Mouse (Mus musculus) lung, postnatal 0 days (tissue): Measurements from ENCODE around the gene Gbp5. TPM values are rescaled to one million over a fixed set of nuclear protein-coding genes. Genes with fewer than 3 reads are reported as not detected.

Experiments used
- ATAC-seq: fragments of 200-750 bp; cut with Nextera tagmentation; 2 replicates; pipeline ENCODE4 v1.8.0; 2017; ENCODE audit warnings: moderate library complexity
- DNase-seq: peaks from one replicate; pipeline ENCODE4 v3.0.0-alpha.2; 2016; ENCODE audit warnings: low spot score
- H3K27ac ChIP-seq: fragments of 300-500 bp; sonication (generic); 2 replicates; pipeline ENCODE4 v1.5.1; 2014; ENCODE audit warnings: antibody characterized with exemption, mild to moderate bottlenecking, low read length, mixed read lengths
- H3K27me3 ChIP-seq: fragments of 300-500 bp; sonication (generic); replicated peaks from 2 replicates; pipeline ENCODE4 v1.6.1; 2014; ENCODE audit warnings: low read length, mixed read lengths; ENCODE audit not compliant: insufficient read depth
- H3K36me3 ChIP-seq: fragments of 300-500 bp; sonication (generic); 2 replicates; pipeline ENCODE4 v1.6.1; 2014; ENCODE audit warnings: low read length, mixed read lengths; ENCODE audit not compliant: insufficient read depth
- H3K4me1 ChIP-seq: fragments of 300-500 bp; sonication (generic); 2 replicates; pipeline ENCODE4 v1.6.1; 2014; ENCODE audit warnings: antibody characterized with exemption, low read depth, low read length, mixed read lengths; ENCODE audit not compliant: insufficient read depth
- H3K4me2 ChIP-seq: fragments of 300-500 bp; sonication (generic); replicated peaks from 2 replicates; pipeline ENCODE4 v1.6.1; 2014; ENCODE audit warnings: low read depth, mild to moderate bottlenecking, low read length, moderate library complexity, mixed read lengths
- H3K4me3 ChIP-seq: fragments of 300-500 bp; sonication (generic); 2 replicates; pipeline ENCODE4 v1.5.1; 2014; ENCODE audit warnings: low read depth, low read length
- H3K9ac ChIP-seq: fragments of 300-500 bp; sonication (generic); replicated peaks from 2 replicates; pipeline ENCODE4 v1.6.1; 2014; ENCODE audit warnings: low read depth, mild to moderate bottlenecking
- H3K9me3 ChIP-seq: fragments of 300-500 bp; sonication (generic); 2 replicates; pipeline ENCODE4 v1.6.1; 2016; ENCODE audit warnings: low read length, mixed read lengths
- CTCF ChIP-seq: IDR thresholded peaks from 2 replicates; pipeline ENCODE4 v1.5.1; 2016; ENCODE audit warnings: antibody characterized with exemption, mild to moderate bottlenecking
- EP300 ChIP-seq: IDR thresholded peaks from 2 replicates; pipeline ENCODE4 v1.6.1; 2016; ENCODE audit warnings: antibody characterized with exemption, mild to moderate bottlenecking, control low read depth
- WGBS: fragments of 180-500 bp; shearing (Covaris S2); extraction: QIAGEN DNeasy Blood & Tissue Kit; methylation state at CpG from one replicate; pipeline ENCODE4 v1.1.7; 2014; 5-methylcytosine and 5-hydroxymethylcytosine counted together
- polyA plus RNA-seq: library from polyadenylated mRNA; unstranded; fragments of >200 nt; fragmentation: Nextera tagmentation; extraction: Ambion mirVana; gene quantifications from 2 replicates; pipeline ENCODE4 v1.2.1, GENCODE M21; 2015

Gene Gbp5
- polyA plus RNA-seq, 1 experiment from 2014 or later = 0.27 TPM

- Histone ChIP-seq H3K36me3 (no peaks in the 10 kb centered on the region), H3K27me3 (no peaks in the 10 kb centered on the region), H3K4me2 (no peak overlapping the region), H3K9me3 (no peaks in the 10 kb centered on the region), H3K4me3 (no peak overlapping the region), H3K27ac (no peak overlapping the region), H3K9ac (no peak overlapping the region), H3K4me1 (no peaks in the 10 kb centered on the region)
- DNase-seq (peak; percentile 7), ATAC-seq (no peak)
- 76% methylated on average over 5 of the region's 5 CpGs for WGBS
- TF ChIP-seq EP300 (no peak), CTCF (no peak)
Measured at GRCm38 (mm10) chr3:142498941-142499340, 5.2 kb downstream of the Gbp5 start.

- H3K27me3 ChIP-seq = no peaks in the 10 kb centered on the region
- no peak overlapping the region for H3K4me2 ChIP-seq
- no peak overlapping the region for H3K4me3 ChIP-seq
- TF ChIP-seq CTCF (no peak), EP300 (no peak)
- ATAC-seq (no peak), DNase-seq (no peak)
- no peaks in the 10 kb centered on the region for H3K4me1 ChIP-seq
- H3K9ac ChIP-seq = no peak overlapping the region
- H3K36me3 ChIP-seq = no peaks in the 10 kb centered on the region
- H3K27ac ChIP-seq = no peak overlapping the region
- WGBS = 81% methylated on average over 3 of the region's 3 CpGs
- no peaks in the 10 kb centered on the region for H3K9me3 ChIP-seq
Measured at GRCm38 (mm10) chr3:142528116-142528515, 34.3 kb downstream of the Gbp5 start.

GRCm38 (mm10) chr3:142529597-142529996 is 35.8 kb downstream of the Gbp5 start:
- Histone ChIP-seq H3K4me3 (peak overlapping the region; percentile 63), H3K27ac (peak overlapping the region; percentile 39), H3K4me2 (peak overlapping the region; percentile 86), H3K4me1 (no peaks in the 10 kb centered on the region), H3K36me3 (no peaks in the 10 kb centered on the region), H3K9ac (no peak overlapping the region), H3K27me3 (no peaks in the 10 kb centered on the region), H3K9me3 (no peaks in the 10 kb centered on the region)
- ATAC-seq (no peak), DNase-seq (no peak)
- 29% methylated on average over 2 of the region's 2 CpGs for WGBS
- TF ChIP-seq EP300 (no peak), CTCF (no peak)

GRCm38 (mm10) chr3:142530087-142530953 is 36.5 kb downstream of the Gbp5 start, which contains the start of gene Gbp7:
Gbp7 (plus strand) TSS chr3:142530342.
- DNase-seq (peak; percentile 93), ATAC-seq (peak; percentile 89)
- Histone ChIP-seq H3K4me3 (peak within 1 kb of the TSS; percentile 63), H3K27me3 (no peaks in the 10 kb centered on the region), H3K4me2 (peak within 1 kb of the TSS; percentile 86), H3K36me3 (no peaks in the 10 kb centered on the region), H3K9me3 (no peaks in the 10 kb centered on the region), H3K4me1 (no peaks in the 10 kb centered on the region), H3K27ac (peak within 1 kb of the TSS; percentile 39), H3K9ac (peak within 1 kb of the TSS; percentile 27)
- WGBS = 2% methylated on average over 30 of the region's 30 CpGs
- TF ChIP-seq EP300 (peak; percentile 66), CTCF (no peak)

GRCm38 (mm10) chr3:142531595-142531994 is 37.8 kb downstream of the Gbp5 start:
- Histone ChIP-seq H3K9me3 (no peaks in the 10 kb centered on the region), H3K9ac (no peak overlapping the region), H3K36me3 (no peaks in the 10 kb centered on the region), H3K4me3 (no peak overlapping the region), H3K4me1 (no peaks in the 10 kb centered on the region), H3K4me2 (no peak overlapping the region; the same call in 1 of the 2 replicates), H3K27me3 (no peaks in the 10 kb centered on the region), H3K27ac (no peak overlapping the region)
- WGBS = 85% methylated on average over 3 of the region's 3 CpGs
- no peak for ATAC-seq
- no peak for DNase-seq
- TF ChIP-seq CTCF (no peak), EP300 (no peak)

GRCm38 (mm10) chr3:142533185-142533584 is 39.4 kb downstream of the Gbp5 start:
- 86% methylated on average over 3 of the region's 3 CpGs for WGBS
- ATAC-seq (no peak), DNase-seq (no peak)
- Histone ChIP-seq H3K9ac (no peak overlapping the region), H3K4me3 (no peak overlapping the region), H3K27ac (no peak overlapping the region), H3K4me2 (no peak overlapping the region), H3K4me1 (no peaks in the 10 kb centered on the region), H3K36me3 (no peaks in the 10 kb centered on the region), H3K27me3 (no peaks in the 10 kb centered on the region), H3K9me3 (no peaks in the 10 kb centered on the region)
- TF ChIP-seq CTCF (no peak), EP300 (no peak)
